Mouse (Mus musculus) heart, adult 9 months (tissue): ENCODE results near the gene Nrm.
"Not testable (repeated sequence)": the region's sequence is repeated elsewhere in the genome, so short reads cannot be mapped to it uniquely, and the experiment has no call there.

Experiments
- DNase-seq, 2 experiments: peaks; one replicate each; pipeline ENCODE4 v3.0.0; 2022; ENCODE audit warnings: low spot score in 2 of 2

The Nrm gene

GRCm38 (mm10) chr17:35834696-35835422 lies 26.3 kb upstream of the Nrm start:
- peak in 1 of 2 experiments; percentile 22 for DNase-seq

GRCm38 (mm10) chr17:35835424-35836140 lies 25.5 kb upstream of the Nrm start:
- DNase-seq, result no peak

- DNase-seq, result peak; percentile 76 to 87
Measured at GRCm38 (mm10) chr17:35836178-35836965, 24.7 kb upstream of the Nrm start.

GRCm38 (mm10) chr17:35836991-35837422 lies 24.1 kb upstream of the Nrm start:
- DNase-seq, result peak; percentile 87 to 88

- DNase-seq, result peak; percentile 47 to 59
Measured at GRCm38 (mm10) chr17:35837487-35837886, 23.6 kb upstream of the Nrm start.

- peak; percentile 97 for DNase-seq
Measured at GRCm38 (mm10) chr17:35838122-35838544, 23.0 kb upstream of the Nrm start, which contains the start of gene Tubb5. Gene Tubb5 (minus strand): TSS chr17:35838306.

- DNase-seq, result no peak
Measured at GRCm38 (mm10) chr17:35838570-35838969, 22.5 kb upstream of the Nrm start.

- not testable (repeated sequence) for DNase-seq
Measured at GRCm38 (mm10) chr17:35839002-35839401, 22.1 kb upstream of the Nrm start.

GRCm38 (mm10) chr17:35840561-35840960 lies 20.6 kb upstream of the Nrm start:
- DNase-seq, result no peak

GRCm38 (mm10) chr17:35841076-35841950 lies 19.8 kb upstream of the Nrm start, which contains the start of gene Mdc1:
Gene Mdc1 (plus strand): TSS chr17:35841515.
- DNase-seq, result peak; percentile 99 to 100

GRCm38 (mm10) chr17:35842006-35842405 lies 19.1 kb upstream of the Nrm start:
- DNase-seq, result no peak

GRCm38 (mm10) chr17:35843514-35843913 lies 17.6 kb upstream of the Nrm start:
- DNase-seq, result no peak

- no peak for DNase-seq
Measured at GRCm38 (mm10) chr17:35848112-35848511, 13.0 kb upstream of the Nrm start.

- no peak for DNase-seq
Measured at GRCm38 (mm10) chr17:35850974-35851373, 10.1 kb upstream of the Nrm start.

GRCm38 (mm10) chr17:35859371-35859770 lies 1.7 kb upstream of the Nrm start:
- no peak for DNase-seq

GRCm38 (mm10) chr17:35859835-35860234 lies 1.3 kb upstream of the Nrm start:
- DNase-seq, result no peak

- DNase-seq, result no peak
Measured at GRCm38 (mm10) chr17:35860831-35861197, 304 bp upstream of the Nrm start.

GRCm38 (mm10) chr17:35864832-35865353 lies 3.8 kb downstream of the Nrm start:
- no peak for DNase-seq

GRCm38 (mm10) chr17:35865481-35866280 lies 4.6 kb downstream of the Nrm start, which contains the start of gene Ppp1r18:
Gene Ppp1r18 (plus strand): TSS chr17:35865593.
- peak; percentile 87 to 92 for DNase-seq

- peak; percentile 86 to 91 for DNase-seq
Measured at GRCm38 (mm10) chr17:35866281-35866831, 5.2 kb downstream of the Nrm start.
